Mouse (Mus musculus): ENCODE measurements around the gene C1ql3. TPM values are rescaled to one million over a fixed set of nuclear protein-coding genes. Genes with fewer than 3 reads are reported as not detected.

Gene C1ql3
- polyA plus RNA-seq, 1 experiment from 2014 or later = 0.27 TPM

DNA sequence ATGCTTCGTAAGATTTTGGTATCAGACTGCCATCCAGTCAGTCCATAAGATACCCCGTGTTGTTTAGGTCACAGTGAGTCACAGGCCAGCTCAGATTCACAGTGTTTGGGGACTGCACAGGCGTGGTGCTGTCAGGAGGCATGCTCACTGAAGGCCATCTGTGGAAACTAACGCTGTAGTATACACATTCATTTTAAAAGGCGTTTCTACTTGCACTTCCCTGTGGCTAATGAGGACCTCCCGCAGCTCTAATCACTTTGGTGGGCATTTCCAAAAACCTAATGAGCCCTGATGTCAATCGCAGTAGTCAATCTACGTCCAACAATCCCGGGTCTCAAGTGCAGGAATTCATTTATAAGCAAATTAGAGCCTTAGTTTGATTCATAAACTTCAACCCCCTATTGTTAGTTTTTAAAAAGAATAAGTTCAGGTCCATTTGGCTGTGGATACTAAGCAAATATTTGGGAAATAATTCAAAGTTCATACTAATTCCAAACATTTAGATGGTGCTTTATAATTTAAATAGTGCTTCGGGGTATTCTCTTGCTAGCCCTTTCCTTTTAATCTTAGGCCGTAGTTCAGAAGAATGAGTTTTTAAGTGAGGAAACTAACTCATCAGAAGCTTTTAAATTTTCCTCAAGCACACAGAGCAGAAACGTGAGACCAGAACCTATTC is 41.4 kb downstream of the C1ql3 start:
- Histone ChIP-seq H3K27ac (ENCODE audit: low read length) (no peak overlapping the region), H3K9ac (ENCODE audit: low read depth, low read length) (no peak overlapping the region), H3K4me3 (ENCODE audit: low read length) (no peak overlapping the region), H3K27me3 (replicated peaks; ENCODE audit: control insufficient read depth, insufficient read depth, low read length) (no peaks in the 10 kb centered on the region), H3K4me2 (ENCODE audit: low read depth, low read length) (no peak overlapping the region), H3K4me1 (ENCODE audit: control insufficient read depth, insufficient read depth, low read length) (no peaks in the 10 kb centered on the region), H3K9me3 (ENCODE audit: control insufficient read depth, low read length) (no peaks in the 10 kb centered on the region), H3K36me3 (ENCODE audit: control insufficient read depth, insufficient read depth, low read length) (no peaks in the 10 kb centered on the region)
- ATAC-seq = no peak
- WGBS = 66% methylated on average over 12 of the region's 12 CpGs

DNA sequence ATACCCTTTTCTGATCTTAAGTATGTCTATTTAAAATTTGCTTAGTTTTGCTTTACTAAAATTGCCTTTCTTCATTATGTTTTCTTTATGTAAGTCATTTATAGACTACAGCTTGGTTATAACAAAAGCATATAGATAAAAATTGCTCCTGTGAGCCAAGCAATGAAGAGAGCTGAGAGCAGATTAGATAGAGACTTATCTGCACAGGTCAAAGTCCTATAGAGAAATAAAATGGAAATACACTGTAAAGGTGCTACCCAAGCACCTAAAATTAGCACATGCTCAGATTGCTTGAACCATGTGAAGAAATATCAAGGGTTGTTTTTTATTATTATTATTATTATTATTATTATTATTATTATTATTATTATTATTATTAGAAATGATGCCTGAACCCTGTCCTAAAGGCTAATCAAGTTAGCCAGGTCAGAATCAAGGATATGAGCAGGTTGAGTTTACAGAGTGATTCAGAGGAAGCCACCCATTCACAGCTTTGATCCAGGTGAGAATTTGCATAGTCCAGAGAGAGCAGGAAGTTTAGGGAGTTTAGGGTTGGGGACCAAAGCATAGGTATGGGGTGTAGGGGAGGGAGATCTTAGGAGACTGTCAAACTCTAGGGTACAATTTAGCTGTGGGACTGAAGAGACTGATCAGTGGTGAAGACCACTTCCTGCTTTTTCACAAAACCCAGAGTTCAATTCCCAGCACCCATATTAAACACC is 54.7 kb downstream of the C1ql3 start:
- Histone ChIP-seq H3K9ac (ENCODE audit: low read depth, low read length) (no peak overlapping the region), H3K27ac (ENCODE audit: low read length) (no peak overlapping the region), H3K4me2 (ENCODE audit: low read depth, low read length) (no peak overlapping the region), H3K36me3 (ENCODE audit: control insufficient read depth, insufficient read depth, low read length) (no peaks in the 10 kb centered on the region), H3K4me1 (ENCODE audit: control insufficient read depth, insufficient read depth, low read length) (no peaks in the 10 kb centered on the region), H3K9me3 (ENCODE audit: control insufficient read depth, low read length) (no peaks in the 10 kb centered on the region), H3K27me3 (replicated peaks; ENCODE audit: control insufficient read depth, insufficient read depth, low read length) (no peaks in the 10 kb centered on the region), H3K4me3 (ENCODE audit: low read length) (no peak overlapping the region)
- peak; percentile 96 for ATAC-seq

Other genes with a start within 250 kb of the C1ql3 start
- gene Pter, start 87.8 kb downstream of the C1ql3 start, polyA plus RNA-seq (2015; fragmentation: Nextera tagmentation; extraction: Ambion mirVana) = 28.3 and 36.4 TPM in 2 replicates